Mouse (Mus musculus) liver, embryonic 14.5 days (tissue): ENCODE measurements around the gene Pced1b. TPM values are rescaled to one million over a fixed set of nuclear protein-coding genes. Genes with fewer than 3 reads are reported as not detected.

ENCODE experiments used
- ATAC-seq: fragments of 200-750 bp; cut with Nextera tagmentation; 2 replicates; pipeline ENCODE4 v1.8.0; 2017; ENCODE audit warnings: moderate number of reproducible peaks, mild to moderate bottlenecking, moderate library complexity; ENCODE audit not compliant: insufficient read depth
- DNase-seq, 3 experiments: peaks; one replicate each; pipeline ENCODE4 v3.0.0-alpha.2; 2012 to 2013; ENCODE audit warnings: low read depth in 3 of 3, low spot score in 3 of 3
- H3K27ac ChIP-seq: fragments of 300-500 bp; sonication (generic); 2 replicates; pipeline ENCODE4 v1.5.1; 2014; ENCODE audit warnings: moderate library complexity, mild to moderate bottlenecking, control low read depth, inconsistent platforms
- H3K27me3 ChIP-seq: fragments of 300-500 bp; sonication (generic); 2 replicates; pipeline ENCODE4 v1.6.1; 2014; ENCODE audit warnings: mild to moderate bottlenecking, low read length, moderate library complexity; ENCODE audit not compliant: control insufficient read depth, insufficient read depth
- H3K36me3 ChIP-seq: fragments of 300-500 bp; sonication (generic); replicated peaks from 2 replicates; pipeline ENCODE4 v1.6.1; 2014; ENCODE audit warnings: low read depth; ENCODE audit not compliant: control insufficient read depth, insufficient read depth
- H3K4me1 ChIP-seq, 2 experiments: fragments of 200-500 bp in 1 of 2; fragments of 300-500 bp in 1 of 2; sonication (generic) in 1 of 2; replicated peaks; 2 replicates each; pipeline ENCODE4 v1.6.1; 2012 to 2014; ENCODE audit warnings: antibody characterized with exemption in 1 of 2, inconsistent platforms in 1 of 2, low read length in 1 of 2; ENCODE audit not compliant: control insufficient read depth in 2 of 2, insufficient read depth in 2 of 2
- H3K4me2 ChIP-seq: fragments of 300-500 bp; sonication (generic); 2 replicates; pipeline ENCODE4 v1.6.1; 2014; ENCODE audit warnings: low read depth, mild to moderate bottlenecking, control low read depth, moderate library complexity
- H3K4me3 ChIP-seq, 2 experiments: fragments of 200-500 bp in 1 of 2; fragments of 300-500 bp in 1 of 2; sonication (generic) in 1 of 2; 2 replicates each; pipeline ENCODE4 v1.5.1; 2012 to 2014; ENCODE audit warnings: low read depth in 2 of 2, low read length in 2 of 2, mild to moderate bottlenecking in 2 of 2, control low read depth in 1 of 2, inconsistent platforms in 1 of 2, moderate library complexity in 1 of 2; ENCODE audit not compliant: insufficient read depth in 1 of 2
- H3K9ac ChIP-seq: fragments of 300-500 bp; sonication (generic); replicated peaks from 2 replicates; pipeline ENCODE4 v1.6.1; 2014; ENCODE audit warnings: mild to moderate bottlenecking, control low read depth, moderate library complexity
- H3K9me3 ChIP-seq: fragments of 300-500 bp; sonication (generic); 2 replicates; pipeline ENCODE4 v1.6.1; 2016; ENCODE audit warnings: low read length, mixed read lengths; ENCODE audit not compliant: control insufficient read depth
- CTCF ChIP-seq: IDR thresholded peaks from 2 replicates; pipeline ENCODE4 v1.5.1; 2016; ENCODE audit warnings: antibody characterized with exemption, low read depth, control low read depth
- EP300 ChIP-seq: IDR thresholded peaks from 2 replicates; pipeline ENCODE4 v1.6.1; 2016; ENCODE audit warnings: antibody characterized with exemption, low read depth
- WGBS: fragments of 180-500 bp; shearing (Covaris S2); extraction: QIAGEN DNeasy Blood & Tissue Kit; methylation state at CpG from one replicate; pipeline ENCODE4 v1.1.7; 2014; ENCODE audit not compliant: insufficient replicate concordance; 5-methylcytosine and 5-hydroxymethylcytosine counted together
- polyA plus RNA-seq, 2 experiments: library from polyadenylated mRNA; depleted of rRNA in 1 of 2; stranded (reverse) in 1 of 2; unstranded in 1 of 2; fragments of >200 nt; fragmentation: Nextera tagmentation in 1 of 2; extraction: Ambion mirVana in 1 of 2; gene quantifications; 2 replicates each; pipeline versions ENCODE4 v1.2.1 to v1.2.3; 2012 to 2014

The Pced1b gene
- polyA plus RNA-seq, 2 experiments = 5.7 to 8.2 TPM

DNA sequence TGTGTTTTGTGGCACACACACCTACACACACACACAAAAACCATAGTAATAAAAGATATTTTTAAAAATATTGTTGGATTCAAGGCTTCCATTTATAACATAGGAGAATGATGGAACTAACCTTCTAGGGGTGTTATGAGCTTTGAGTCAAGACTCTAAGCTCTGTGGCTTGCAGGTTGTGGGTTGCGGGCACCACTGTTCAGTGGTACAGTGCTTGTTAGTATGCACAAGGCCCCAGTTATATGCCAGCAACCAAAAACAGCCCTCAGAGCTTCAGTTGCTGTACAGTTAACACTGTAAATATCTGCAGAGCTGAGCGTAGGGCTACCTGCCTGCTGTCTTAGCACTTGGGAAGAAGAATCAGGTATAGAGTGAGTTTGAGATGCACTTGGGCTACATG is 144.5 kb downstream of the Pced1b start:
- no peak overlapping the region for H3K27ac ChIP-seq
- H3K36me3 ChIP-seq = no peaks in the 10 kb centered on the region
- no peak overlapping the region for H3K9ac ChIP-seq
- no peaks in the 10 kb centered on the region for H3K27me3 ChIP-seq
- H3K9me3 ChIP-seq = no peaks in the 10 kb centered on the region
- no peak overlapping the region for H3K4me2 ChIP-seq
- ATAC-seq (no peak), DNase-seq (no peak)
- WGBS = 78% methylated on average over 2 of the region's 2 CpGs
- no peak overlapping the region for H3K4me3 ChIP-seq
- TF ChIP-seq CTCF = no peak
- no peak for TF ChIP-seq EP300
- H3K4me1 ChIP-seq = 0 out of 4 replicates have a peak, but pooled peaks cover 0 to 3% of the 10 kb centered on the region in 2 experiments

GRCm38 (mm10) chr15:97394561-97394960 is 147.7 kb downstream of the Pced1b start:
- Histone ChIP-seq H3K9ac (no peak overlapping the region), H3K9me3 (no peaks in the 10 kb centered on the region), H3K27me3 (no peaks in the 10 kb centered on the region), H3K4me2 (no peak overlapping the region), H3K27ac (no peak overlapping the region), H3K36me3 (no peaks in the 10 kb centered on the region), H3K4me3 (no peak overlapping the region), H3K4me1 (peaks cover 3 to 7% of the 10 kb centered on the region in 2 experiments; a peak in 3 of 4 replicates)
- TF ChIP-seq EP300 (no peak), CTCF (no peak)
- ATAC-seq (no peak), DNase-seq (no peak)
- WGBS = 73% methylated on average over 12 of the region's 12 CpGs

DNA sequence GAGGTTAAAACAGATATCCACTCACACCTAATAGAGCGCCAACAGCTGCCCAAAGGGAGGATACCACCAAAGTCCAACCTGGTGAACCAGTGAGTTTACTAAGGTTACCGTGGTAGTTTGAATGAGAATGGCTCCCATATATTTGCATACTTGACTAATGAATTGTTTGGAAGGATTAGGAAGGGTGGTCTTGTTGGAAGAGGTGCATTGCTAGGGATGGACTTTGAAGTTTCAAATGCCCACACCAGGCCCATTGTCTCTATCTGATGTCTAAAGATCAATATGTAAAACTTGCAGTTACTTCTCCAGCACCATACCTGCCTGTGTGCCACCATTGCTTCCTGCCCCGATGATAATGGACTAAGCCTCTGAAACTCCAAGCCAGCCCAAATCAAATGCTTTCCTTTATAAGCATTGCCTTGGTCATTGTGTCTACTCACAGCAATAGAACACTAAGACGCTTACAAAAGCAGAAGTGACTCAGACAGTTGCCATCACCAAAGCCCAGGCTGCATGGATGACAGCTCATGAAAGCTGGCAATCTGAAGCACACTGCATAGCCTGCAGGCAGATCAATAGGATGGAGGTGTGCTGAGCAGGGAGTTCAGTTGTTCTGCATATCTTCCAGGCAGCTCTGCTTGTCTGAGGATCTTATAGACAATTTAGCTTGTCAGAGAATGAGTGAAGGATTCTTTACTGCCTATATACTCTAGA is 149.8 kb downstream of the Pced1b start:
- DNase-seq (no peak), ATAC-seq (no peak)
- H3K27ac ChIP-seq = no peak overlapping the region
- H3K9ac ChIP-seq = no peak overlapping the region
- H3K4me2 ChIP-seq = no peak overlapping the region
- peaks cover 3 to 7% of the 10 kb centered on the region in 2 experiments; a peak in 3 of 4 replicates for H3K4me1 ChIP-seq
- H3K36me3 ChIP-seq = no peaks in the 10 kb centered on the region
- no peak overlapping the region for H3K4me3 ChIP-seq
- H3K27me3 ChIP-seq = no peaks in the 10 kb centered on the region
- H3K9me3 ChIP-seq = no peaks in the 10 kb centered on the region
- WGBS = 70% methylated on average over 4 of the region's 4 CpGs
- TF ChIP-seq CTCF (no peak), EP300 (no peak)

DNA sequence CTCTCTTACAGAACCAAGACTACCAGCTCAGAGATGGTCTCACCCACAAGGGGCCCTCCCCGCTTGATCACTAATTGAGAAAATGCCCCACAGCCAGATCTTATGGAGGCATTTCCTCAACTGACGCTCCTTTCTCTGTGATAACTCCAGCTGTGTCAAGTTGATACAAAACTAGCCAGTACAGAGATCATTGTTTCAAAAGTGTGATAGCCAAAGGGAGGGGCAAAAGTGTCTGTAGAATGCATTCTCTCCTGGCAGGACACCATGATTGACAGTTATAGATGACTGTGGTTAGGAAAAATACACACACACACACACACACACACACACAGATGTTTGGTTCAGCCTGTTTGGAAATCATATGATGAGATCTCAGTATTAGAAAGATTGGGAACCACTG is 150.9 kb downstream of the Pced1b start:
- ATAC-seq = peak; percentile 79
- TF ChIP-seq CTCF (no peak), EP300 (peak; percentile 82)

GRCm38 (mm10) chr15:97400866-97401265 is 154.0 kb downstream of the Pced1b start:
- Histone ChIP-seq H3K9ac (no peak overlapping the region), H3K27ac (no peak overlapping the region), H3K4me2 (no peak overlapping the region), H3K36me3 (no peaks in the 10 kb centered on the region), H3K4me1 (peaks cover 12 to 23% of the 10 kb centered on the region in 2 experiments), H3K9me3 (no peaks in the 10 kb centered on the region), H3K27me3 (no peaks in the 10 kb centered on the region), H3K4me3 (no peak overlapping the region)
- WGBS = 81% methylated on average over 6 of the region's 6 CpGs
- ATAC-seq (no peak), DNase-seq (no peak)
- TF ChIP-seq CTCF (no peak), EP300 (no peak)

More for the DNA sequence above, 150.9 kb downstream of the Pced1b start:
- Histone ChIP-seq H3K9ac (no peak overlapping the region), H3K4me2 (no peak overlapping the region), H3K36me3 (no peaks in the 10 kb centered on the region), H3K9me3 (no peaks in the 10 kb centered on the region), H3K4me3 (no peak overlapping the region), H3K27me3 (no peaks in the 10 kb centered on the region), H3K4me1 (peaks cover 3 to 7% of the 10 kb centered on the region in 2 experiments; a peak in 3 of 4 replicates), H3K27ac (no peak overlapping the region)
- DNase-seq = peak in 1 of 3 experiments; percentile 22
- WGBS = 16% methylated on average over 2 of the region's 2 CpGs
